Mouse (Mus musculus) layer of hippocampus, adult 11-12 months (tissue): ENCODE results near the gene Slc22a15.

ENCODE experiments used
- DNase-seq: peaks from one replicate; pipeline ENCODE4 v3.0.0; 2022; ENCODE audit warnings: low spot score

The Slc22a15 gene

GRCm38 (mm10) chr3:101916525-101916924 lies 7.7 kb downstream of the Slc22a15 start:
- DNase-seq: no peak

- DNase-seq: no peak
Measured at GRCm38 (mm10) chr3:101915048-101915801, 9.0 kb downstream of the Slc22a15 start.

- no peak for DNase-seq
Measured at GRCm38 (mm10) chr3:101914266-101914665, 10.0 kb downstream of the Slc22a15 start.

- DNase-seq: no peak
Measured at GRCm38 (mm10) chr3:101912041-101912440, 12.2 kb downstream of the Slc22a15 start.

- no peak for DNase-seq
Measured at GRCm38 (mm10) chr3:101907049-101907448, 17.2 kb downstream of the Slc22a15 start.

- no peak for DNase-seq
Measured at GRCm38 (mm10) chr3:101904776-101905175, 19.5 kb downstream of the Slc22a15 start.

- DNase-seq: no peak
Measured at GRCm38 (mm10) chr3:101903091-101903490, 21.2 kb downstream of the Slc22a15 start.

GRCm38 (mm10) chr3:101902344-101902743 lies 21.9 kb downstream of the Slc22a15 start:
- no peak for DNase-seq

GRCm38 (mm10) chr3:101897377-101897974 lies 26.8 kb downstream of the Slc22a15 start:
- no peak for DNase-seq

- peak; percentile 75 for DNase-seq
Measured at GRCm38 (mm10) chr3:101896893-101897292, 27.4 kb downstream of the Slc22a15 start.

GRCm38 (mm10) chr3:101895376-101895910 lies 28.8 kb downstream of the Slc22a15 start:
- DNase-seq: no peak

GRCm38 (mm10) chr3:101885591-101885990 lies 38.7 kb downstream of the Slc22a15 start:
- peak; percentile 19 for DNase-seq

- no peak for DNase-seq
Measured at GRCm38 (mm10) chr3:101885041-101885440, 39.2 kb downstream of the Slc22a15 start.

GRCm38 (mm10) chr3:101883902-101884301 lies 40.4 kb downstream of the Slc22a15 start:
- no peak for DNase-seq

- DNase-seq: no peak
Measured at GRCm38 (mm10) chr3:101881721-101882120, 42.5 kb downstream of the Slc22a15 start.

GRCm38 (mm10) chr3:101880818-101881217 lies 43.4 kb downstream of the Slc22a15 start:
- DNase-seq: no peak

GRCm38 (mm10) chr3:101878136-101878535 lies 46.1 kb downstream of the Slc22a15 start:
- DNase-seq: no peak

- DNase-seq: no peak
Measured at GRCm38 (mm10) chr3:101876459-101877285, 47.6 kb downstream of the Slc22a15 start.

- DNase-seq: no peak
Measured at GRCm38 (mm10) chr3:101875258-101875920, 48.9 kb downstream of the Slc22a15 start.

- DNase-seq: peak; percentile 36
Measured at GRCm38 (mm10) chr3:101873061-101873675, 51.1 kb downstream of the Slc22a15 start.

- DNase-seq: no peak
Measured at GRCm38 (mm10) chr3:101871951-101872350, 52.3 kb downstream of the Slc22a15 start.
